Mouse (Mus musculus): ENCODE data around the gene Aarsd1.
"Not testable (repeated sequence)": the region's sequence is repeated elsewhere in the genome, so short reads cannot be mapped to it uniquely, and the experiment has no call there.

The Aarsd1 gene

DNA sequence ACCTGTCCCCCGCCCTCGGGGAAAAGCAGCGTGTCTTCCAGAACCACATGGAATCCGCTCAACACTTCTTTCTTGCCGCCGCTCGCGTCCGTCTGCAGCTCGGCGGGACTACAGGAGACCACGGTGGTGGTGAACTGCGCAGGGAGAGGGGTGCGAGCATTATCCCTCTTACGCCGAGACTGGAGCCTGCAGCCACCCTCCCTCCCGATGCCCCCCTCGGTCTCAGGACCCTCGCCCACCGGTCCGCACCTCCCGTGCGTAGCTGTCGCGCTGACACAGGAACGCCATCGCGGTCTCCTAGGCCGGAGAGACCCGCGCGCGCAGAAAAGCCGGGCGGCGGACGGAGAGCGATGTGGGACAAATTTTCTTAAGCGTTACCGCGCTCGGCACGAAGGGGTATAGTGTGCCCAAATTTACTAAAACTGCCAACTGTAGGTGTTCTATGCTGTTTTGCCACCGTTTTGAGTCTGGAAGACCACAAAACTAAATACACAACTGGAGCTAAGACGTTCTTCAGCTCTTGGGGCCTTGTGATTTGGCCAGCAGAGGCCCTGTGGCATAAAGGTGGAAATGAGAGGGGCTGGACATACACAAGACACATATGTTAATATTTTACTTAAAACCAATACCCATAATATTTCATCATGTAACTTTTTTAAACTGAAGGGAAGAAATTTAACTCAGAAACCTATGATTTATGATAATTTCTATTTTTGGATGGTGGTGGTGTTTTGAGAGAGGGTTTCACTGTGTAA is at the start of gene Aarsd1:
Gene Aarsd1, minus strand, starts transcription at position 515 of the 755 bp plus-strand sequence.
- DNase-seq (ENCODE audit: low spot score), result peak; percentile 82

DNA sequence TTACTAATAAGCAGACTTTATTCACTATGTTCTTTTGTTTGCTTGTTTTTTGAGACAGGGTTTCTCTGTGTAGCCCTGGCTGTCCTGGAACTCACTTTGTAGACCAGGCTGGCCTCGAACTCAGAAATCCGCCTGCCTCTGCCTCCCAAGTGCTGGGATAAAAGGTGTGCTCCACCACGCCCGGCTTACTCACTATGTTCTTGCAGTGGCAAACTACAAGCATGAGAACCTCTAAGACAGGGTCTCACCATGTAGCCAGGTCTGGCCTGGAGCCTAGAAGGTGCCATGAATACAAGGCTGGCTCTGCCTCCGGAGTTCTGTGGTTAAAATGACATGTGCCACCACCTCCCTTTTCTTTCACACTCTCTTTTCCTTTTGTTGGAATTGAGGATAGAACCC is 49.1 kb upstream of the Aarsd1 start:
- not testable (repeated sequence) for DNase-seq (ENCODE audit: low spot score)

DNA sequence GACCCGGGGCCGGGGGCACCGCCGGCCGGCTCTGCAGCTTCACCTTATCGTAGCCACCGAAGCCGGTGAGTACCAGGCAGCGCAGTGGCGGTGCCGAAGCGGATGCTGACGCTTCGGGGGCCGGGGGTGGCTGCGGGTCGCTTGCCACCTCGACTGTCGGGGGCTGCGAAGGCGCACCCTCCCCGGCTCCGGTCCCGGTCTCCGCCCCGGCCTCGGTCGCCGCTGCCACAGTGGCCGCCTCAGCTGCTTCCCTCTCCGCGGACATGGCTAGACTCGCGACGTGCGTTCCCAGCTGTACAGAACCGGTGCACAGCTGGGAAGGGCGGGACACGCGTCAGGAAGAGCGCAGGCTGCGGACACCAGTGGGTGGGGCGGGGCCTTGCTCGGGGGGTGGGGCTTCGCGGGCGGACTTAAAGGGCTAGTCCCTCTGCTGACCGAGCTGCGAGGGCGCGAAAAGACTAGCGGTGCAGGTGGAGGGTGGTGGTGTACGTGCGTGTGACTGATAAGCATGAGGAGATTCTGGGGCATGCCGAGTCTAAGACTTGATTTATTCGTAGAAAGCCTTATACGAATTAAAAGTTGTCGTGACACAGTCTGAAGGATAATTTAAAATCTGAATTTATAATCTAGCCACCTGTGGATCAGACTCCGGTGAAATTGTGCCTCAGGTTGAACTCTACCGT is 48.6 kb upstream of the Aarsd1 start, which contains the start of gene Vat1:
Gene Vat1, minus strand, starts transcription at position 362 of the 683 bp plus-strand sequence.
- peak; percentile 62 for DNase-seq (ENCODE audit: low spot score)

DNA sequence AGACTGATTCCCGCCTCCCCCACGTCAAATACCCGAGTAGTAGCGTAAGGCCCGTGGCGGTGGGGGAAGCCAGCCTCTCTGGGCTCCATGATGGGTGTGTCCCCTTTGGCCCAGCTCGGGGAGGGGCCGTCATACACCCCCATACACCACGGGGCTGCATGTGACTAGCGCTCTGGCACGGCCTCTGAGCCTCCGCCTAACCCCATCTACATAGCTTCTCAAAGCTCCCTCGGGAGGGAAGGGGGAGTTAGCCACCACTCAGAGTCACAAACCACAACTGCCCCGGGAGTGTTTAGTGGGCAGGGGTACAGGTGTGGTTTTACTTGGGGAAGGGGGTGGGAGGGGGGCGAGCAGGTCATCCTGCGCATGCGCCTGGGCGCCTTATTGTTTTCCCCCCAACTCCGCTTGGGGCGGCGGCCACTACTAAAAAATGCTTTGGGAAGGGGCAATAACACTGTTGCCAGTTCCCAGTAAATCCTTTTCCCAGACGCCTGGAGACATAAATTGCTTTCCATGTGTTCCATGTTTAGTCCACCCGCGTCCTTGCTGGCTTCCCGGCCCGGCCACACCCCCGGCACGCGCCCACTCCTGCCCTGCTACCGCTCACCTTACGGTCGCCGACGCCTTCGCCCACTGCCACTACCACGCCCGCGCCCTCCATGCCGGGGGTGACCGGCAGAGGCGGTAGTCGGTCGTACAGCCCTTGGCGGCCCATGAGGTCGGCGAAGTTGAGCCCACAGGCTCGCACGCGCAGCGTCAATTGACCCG is 47.9 kb upstream of the Aarsd1 start:
- DNase-seq (ENCODE audit: low spot score), result no peak

DNA sequence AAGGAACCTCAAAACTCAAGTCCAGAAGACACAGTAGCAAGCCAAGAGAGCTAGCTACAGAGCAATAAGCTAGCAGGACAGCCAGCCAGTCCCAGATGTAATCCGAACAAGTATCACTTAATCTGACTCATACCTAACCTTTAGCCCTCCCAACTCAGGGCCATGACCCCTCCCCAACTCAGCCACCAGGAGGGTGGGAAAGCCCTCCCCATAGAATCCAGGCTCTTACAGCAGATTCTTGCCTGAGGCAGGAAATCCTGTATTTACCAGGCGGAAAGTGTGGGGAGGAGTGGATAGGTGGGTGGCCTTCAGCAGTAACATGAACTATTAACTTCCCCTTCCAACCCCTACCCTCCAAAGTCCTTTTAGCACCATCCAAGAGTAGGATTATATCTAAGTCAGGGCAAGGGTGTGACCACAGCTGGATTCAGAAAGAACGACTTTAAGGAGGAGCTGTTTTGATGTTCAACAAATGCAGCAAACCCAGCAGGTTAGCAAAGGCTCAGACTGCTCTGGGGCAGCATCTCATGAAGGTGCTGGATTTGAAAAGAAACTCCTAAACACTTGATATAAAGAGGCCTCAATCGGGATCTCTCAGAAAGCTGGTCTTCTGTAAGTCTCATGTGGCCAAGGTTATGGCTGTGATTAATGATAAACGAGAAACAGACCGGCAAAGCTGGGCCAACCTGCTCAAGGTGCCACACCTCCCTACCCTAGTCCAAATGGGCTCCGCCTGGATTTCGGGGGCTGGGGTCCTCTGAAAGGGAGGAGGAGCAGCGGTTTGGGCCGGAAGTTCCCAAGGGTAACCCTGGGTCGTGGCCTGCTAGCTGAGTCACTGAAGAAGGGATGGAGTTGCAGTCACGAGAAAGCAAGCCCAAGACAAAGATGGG is 47.0 kb upstream of the Aarsd1 start, which contains the start of gene Rnd2:
Gene Rnd2, plus strand, starts transcription at position 789 of the 890 bp plus-strand sequence.
- DNase-seq (ENCODE audit: low spot score), result no peak

DNA sequence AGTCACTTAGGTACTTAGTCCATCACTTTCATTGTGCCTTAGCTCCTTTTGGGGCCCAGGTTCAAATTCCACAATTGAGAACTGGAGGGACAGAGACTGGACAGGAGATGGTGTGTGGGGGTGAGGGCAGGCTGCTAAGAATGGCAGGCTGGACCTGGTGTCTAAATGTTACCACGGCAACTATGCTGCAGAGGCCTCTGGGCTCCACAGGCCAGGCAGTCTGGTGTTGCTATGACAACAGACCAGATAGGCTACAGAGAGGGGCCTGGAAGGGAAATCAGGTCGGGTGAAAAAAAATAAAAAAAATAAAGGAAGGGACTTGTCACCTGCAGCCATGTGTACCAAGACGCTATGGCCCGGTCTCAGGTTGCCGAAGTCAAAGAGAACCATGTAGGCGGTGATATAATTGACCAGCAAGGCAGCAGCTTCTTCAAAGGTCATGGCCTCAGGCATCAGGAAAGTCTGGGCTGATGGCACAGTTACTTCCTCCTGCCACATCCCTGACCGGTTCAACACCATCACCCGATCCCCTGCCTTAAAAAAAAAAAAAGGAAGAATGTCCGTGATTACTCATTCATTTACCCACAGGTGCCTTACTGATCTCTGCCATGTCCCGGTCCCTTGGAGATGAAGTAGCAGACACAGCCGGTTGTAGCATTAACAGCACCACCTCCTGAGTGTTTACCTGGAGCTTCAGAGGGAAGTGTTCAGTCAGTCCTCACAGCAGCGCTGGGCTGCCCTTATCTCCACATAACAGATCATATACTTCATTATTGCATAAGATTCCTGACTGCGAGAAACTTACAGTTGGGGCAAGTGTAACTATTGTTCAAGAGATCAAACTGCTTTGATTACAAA is 45.4 kb upstream of the Aarsd1 start:
- DNase-seq (ENCODE audit: low spot score), result no peak

DNA sequence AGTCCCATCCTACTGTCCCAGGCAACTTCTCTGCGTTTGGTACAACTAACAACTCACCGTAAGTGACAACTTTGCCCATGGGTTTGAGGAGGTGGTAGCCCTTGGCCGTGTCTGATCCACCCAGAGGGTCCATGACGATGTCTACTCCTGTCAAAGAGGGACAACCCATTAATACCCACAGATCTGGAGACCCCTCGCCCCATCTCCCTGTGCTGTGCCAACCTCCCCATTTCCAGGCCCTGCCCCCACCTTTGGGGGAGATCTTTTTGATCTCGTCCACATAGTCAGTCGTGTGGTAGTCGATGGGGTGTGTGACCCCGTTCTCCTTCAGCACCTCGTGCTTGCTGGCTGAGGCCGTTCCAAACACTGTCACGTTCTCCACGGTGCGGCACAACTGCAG is 44.7 kb upstream of the Aarsd1 start:
- no peak for DNase-seq (ENCODE audit: low spot score)

DNA sequence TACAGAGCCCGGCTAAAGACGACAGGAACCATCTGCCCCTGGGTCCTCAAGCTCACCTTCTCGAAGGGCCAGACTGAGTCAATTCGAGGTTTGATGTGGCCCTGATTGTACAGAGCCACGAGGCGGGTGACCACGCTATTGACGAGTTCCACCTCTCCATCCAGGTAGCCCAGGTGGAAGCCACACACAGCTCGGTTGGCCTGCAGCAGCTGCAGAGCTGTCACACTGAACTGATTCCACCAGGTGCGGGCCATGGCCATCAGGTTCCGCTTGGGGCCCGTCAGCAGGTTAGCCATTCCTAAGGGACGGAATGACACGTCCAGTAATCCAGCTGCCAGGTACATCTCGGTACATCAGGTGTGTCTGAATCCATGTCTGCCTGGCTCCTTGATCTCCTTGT is 42.9 kb upstream of the Aarsd1 start:
- no peak for DNase-seq (ENCODE audit: low spot score)

DNA sequence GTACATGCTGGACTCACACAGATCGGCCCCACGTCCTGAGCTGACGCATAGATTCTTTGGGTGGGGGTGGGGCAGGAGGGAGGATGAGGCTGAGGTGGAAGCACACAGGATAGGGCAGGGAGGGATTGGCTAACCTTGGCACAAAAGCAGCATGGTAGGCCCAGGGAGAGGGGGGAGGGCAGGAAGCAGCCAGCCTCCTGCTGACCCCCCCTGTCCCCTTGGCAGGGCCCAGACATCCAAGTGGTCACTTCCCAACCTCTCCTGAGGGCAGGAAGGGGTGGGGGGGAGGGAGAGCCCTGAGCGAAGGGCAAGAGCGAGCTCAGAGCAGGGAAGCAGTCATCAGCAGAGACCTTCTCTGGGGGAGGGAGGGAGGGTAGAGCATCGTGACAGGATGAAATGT is 42.3 kb upstream of the Aarsd1 start:
- no peak for DNase-seq (ENCODE audit: low spot score)

DNA sequence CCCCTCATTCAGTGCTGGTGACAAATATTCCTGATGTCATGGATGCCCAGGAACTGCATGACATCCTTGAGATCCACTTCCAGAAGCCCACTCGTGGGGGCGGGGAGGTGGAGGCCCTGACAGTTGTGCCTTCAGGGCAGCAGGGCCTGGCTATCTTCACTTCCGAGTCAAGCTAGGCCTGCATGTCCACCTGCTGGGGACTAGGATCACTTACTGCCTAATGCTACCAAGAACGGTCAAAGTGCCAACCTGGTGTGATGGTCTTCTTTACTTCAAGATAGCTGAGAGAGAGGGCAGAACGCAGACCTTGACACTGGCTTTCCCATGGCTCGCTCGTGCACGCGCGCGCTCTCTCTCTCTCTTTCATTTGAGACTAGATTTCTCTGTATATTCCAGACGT is 40.8 kb upstream of the Aarsd1 start:
- no peak for DNase-seq (ENCODE audit: low spot score)

DNA sequence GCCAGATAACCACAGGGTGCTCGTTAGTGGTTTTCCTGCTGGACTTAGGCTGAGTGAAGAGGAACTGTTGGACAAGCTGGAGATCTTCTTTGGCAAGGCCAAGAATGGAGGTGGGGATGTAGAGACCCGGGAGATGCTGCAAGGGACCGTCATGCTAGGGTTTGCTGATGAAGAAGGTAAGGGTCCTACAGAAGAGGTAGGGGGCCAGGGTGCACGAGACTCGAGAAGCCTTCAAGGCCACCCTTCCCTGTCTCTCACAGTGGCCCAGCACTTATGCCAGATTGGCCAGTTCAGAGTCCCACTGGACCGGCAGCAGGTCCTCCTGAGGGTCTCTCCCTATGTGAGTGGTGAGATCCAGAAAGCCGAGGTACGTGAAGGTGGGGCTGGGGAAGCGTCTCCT is 40.2 kb upstream of the Aarsd1 start:
- DNase-seq (ENCODE audit: low spot score), result no peak

DNA sequence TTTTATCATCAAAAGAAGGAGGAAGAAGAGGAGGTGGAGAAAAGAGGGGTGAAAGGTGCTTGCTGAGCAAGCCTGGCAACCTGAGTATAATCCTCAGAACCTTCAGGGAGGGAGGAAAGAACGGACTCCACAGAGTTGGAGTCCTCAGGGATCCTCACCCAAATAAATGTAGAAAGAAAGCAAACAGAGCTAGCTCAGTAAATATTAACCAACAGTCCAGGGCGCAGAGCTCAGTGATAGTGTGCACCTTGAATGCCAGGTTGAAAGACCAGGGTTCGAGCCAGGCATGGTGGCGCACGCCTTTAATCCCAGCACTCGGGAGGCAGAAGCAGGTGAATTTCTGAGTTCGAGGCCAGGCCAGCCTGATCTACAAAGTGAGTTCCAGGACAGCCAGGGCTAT is 38.2 kb upstream of the Aarsd1 start:
- no peak for DNase-seq (ENCODE audit: low spot score)

DNA sequence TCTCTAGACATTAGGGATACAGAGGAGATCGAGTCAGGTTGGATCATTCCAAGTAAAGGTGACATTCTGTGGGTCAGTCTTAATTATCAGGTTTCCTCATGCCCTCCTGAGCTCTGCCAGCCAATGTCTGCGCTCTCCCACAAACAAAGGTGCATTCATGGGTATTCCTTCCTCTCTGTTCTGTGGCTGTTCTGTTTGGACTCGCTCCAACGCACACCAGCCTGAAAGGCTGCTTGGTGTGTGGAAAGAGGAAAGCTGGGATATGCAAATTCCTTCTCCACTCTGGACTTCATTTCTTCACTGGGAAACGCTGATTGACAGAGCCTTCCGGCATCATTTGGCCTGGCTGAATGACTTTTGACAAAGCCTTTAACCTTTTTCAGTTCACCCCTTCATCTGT is 37.3 kb upstream of the Aarsd1 start:
- no peak for DNase-seq (ENCODE audit: low spot score)

DNA sequence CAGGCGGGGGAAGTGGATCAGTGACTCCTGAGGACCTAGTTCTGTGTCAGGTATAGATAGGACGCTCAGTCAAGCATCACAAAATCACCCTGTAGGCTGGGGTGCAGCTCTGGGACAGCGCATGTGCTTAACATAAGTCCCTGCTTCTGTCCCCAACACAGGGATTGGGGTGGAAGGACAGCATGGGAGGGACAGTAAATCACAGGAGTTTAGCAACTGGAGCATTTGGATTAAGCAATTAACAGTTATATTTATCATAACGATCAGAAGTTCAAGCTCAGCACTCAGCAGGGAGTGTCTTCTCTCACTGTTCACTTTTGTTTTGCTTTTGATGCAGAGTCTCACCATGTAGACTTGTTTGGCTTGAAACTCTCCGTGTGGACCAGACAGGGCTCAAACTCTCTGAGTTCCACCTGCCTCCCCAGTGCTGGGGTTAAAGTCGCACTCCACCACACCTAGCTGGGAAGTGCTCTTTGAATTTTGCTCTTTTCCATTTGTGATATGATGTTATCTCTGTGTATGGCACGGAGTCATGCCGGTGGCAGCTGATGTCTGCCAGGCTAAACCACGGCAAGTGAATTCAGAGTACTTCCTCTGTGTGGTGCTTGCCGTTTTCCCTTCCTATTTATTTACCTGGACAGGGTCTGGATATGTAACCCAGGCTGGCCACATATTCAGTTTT is 34.8 kb upstream of the Aarsd1 start:
- no peak for DNase-seq (ENCODE audit: low spot score)

DNA sequence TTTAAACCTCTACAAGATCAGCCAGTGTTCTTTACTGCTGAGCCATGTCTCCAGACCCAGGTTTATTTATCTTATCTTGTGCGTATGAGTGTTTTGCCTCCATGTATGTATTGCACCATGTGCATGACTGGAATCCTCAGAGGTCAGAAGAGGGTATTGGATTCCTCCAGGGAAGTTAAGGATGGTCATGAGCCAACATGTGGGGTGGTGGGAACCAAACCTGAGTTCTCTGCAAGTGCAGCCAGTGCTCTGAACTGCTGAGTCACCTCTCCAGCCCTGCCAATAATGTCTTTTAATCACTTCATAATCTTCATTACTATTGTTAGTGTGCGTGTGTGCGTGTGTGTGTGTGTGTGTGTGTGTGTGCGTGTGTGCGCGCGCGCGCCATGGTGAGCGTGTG is 34.1 kb upstream of the Aarsd1 start:
- DNase-seq (ENCODE audit: low spot score), result no peak

DNA sequence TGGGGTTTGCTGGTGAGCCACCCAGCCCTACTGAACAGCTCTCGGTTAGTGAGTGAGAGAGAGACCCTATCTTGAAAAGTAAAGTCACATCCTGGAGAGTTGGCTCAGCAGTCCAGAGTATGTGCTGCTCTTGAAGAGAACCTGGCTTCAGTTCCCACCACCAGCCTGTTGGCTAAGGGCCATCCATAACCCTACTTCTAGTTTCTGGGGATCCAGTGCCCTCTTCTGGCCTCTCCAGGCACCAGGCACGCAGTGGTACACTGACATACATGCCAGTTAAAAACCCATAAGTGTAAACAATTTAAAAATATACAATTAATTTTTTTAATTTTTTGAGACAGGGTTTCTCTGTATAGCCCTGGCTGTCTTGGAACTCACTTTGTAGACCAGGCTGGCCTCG is 33.0 kb upstream of the Aarsd1 start:
- DNase-seq (ENCODE audit: low spot score), result no peak

DNA sequence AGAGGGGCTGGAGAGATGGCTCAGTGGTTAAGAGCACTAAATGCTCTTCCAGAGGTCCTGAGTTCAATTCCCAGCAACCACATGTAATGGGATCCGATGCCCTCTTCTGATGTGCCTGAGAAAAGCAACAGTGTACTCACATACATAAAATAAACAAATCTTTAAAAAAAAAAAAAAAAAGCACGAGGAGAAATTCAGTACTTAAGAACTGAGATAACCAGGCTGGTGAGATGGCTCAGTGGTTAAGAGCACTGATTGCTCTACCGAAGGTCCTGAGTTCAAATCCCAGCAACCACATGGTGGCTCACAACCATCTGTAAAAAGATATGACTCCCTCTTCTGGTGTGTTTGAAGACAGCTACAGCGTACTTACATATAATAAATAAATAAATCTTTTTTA is 32.2 kb upstream of the Aarsd1 start:
- DNase-seq (ENCODE audit: low spot score), result not testable (repeated sequence)

DNA sequence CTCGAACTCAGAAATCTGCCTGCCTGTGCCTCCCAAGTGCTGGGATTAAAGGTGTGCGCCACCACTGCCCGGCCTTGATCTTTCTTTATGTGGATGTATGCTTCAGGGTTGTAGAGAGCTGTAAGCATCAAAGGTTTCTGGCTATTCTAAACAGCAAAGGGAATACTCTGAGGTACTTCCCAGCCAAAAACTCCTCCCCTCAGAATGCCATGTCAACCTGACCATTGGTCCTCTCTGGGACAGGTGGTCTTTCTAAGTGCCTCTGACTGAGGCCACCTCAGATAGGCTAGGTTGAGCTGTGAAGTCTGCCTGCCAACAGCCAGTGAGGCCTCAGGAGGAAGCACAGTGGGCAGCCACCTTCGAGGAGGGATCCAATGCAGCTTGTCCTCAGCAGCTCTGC is 31.5 kb upstream of the Aarsd1 start:
- no peak for DNase-seq (ENCODE audit: low spot score)

DNA sequence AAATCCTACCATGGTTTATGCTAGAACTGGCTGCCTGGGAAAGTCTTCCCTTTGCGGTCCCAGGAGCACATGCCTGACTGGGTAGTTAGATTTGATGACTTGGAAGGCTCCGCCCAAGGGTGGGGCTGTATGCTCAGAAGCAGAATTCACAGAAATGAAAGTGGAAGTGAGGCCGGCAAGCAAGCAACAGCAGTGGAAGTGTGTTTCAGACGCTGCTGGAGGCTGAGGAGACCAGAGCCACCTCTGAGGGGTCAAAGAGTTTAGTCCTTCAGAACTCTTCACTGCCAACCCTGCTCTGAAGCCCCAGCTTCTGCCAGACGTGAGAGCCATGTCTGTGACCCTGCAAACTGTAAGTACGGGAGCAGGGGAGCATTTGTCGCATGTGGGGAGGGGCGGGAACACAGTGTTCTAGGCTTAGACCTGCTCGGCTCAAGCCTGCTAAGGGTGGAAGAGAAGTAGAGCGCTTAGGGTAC is 30.9 kb upstream of the Aarsd1 start, which contains the start of gene Ifi35:
Gene Ifi35, plus strand, starts transcription at position 134 of the 473 bp plus-strand sequence.
- DNase-seq (ENCODE audit: low spot score), result peak; percentile 93

DNA sequence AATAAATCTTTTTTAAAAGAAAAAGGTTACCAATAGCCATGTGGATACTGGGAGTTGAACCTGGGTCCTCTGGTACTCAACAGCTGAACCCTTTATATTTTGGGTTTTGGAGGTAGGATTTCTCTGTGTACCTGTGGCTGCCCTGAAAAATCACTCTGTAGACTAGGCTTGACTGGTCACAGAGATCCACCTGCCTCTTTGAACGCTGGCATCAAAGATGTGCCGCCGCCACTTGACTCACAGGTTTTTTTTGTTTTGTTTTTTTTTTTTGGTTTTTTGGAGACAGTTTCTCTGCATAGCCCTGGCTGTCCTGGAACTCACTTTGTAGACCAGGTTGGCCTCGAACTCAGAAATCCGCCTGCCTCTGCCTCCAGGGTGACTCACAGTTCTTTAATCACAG is 30.4 kb upstream of the Aarsd1 start:
- DNase-seq (ENCODE audit: low spot score), result no peak

Measured in c-Kit-positive CD71-positive TER-119-positive erythroid progenitor cells, embryonic 14.5 days (primary cell).